Mouse (Mus musculus) yolk sac, embryonic 10.5 days (tissue): ENCODE measurements at regions not wholly inside any gene's neighbourhood (a gene's known extent, or its start where the extent isn't known, plus 50 kb on each side); places are given as distances from the start of the nearest gene placed in this dataset.
"Not testable (repeated sequence)": the region's sequence is repeated elsewhere in the genome, so short reads cannot be mapped to it uniquely, and the experiment has no call there.

Experiments
- DNase-seq: peaks from one replicate; pipeline ENCODE4 v3.0.0-alpha.2; 2017; ENCODE audit warnings: low spot score

DNA sequence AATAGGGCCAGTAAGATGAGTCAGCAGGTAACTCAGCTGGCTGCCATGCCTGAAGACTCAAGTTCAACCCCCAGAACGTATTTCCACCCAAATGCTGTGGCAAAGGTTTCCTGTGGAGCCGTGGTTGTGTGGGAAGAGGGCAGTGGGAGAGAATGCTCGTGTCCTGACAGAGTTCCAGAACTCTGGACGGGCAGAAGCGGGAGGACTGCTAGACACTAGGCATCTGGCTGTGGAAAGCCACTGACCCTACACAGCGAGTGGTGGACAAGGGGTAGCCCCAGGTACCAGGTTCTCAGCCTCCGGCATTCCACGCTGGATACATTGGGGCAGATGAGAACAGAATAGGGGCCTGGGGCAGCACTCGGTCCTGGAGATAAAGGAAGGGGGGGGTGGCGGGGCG is 69.6 kb upstream of the Acsl3 start:
- DNase-seq = no peak

DNA sequence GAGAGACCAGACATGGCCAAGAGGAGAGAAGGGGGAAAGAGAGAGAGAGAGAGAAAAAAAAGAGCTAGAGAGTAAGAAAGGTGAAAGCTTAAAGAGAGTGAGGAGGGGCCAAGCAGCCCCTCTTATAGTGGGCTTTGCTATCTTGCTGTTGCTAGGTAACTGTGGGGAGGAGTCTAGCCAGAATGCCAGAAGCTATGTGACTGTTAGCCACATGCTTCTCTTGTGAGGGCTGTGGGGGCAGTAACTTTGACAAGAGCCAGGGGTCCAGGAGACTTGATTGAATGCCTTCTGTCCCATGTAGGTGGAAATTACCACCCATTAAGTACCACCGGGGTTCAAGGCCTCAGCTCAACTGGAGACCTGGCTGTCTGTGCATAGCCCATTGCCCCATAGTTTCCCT is 69.0 kb upstream of the Acsl3 start:
- not testable (repeated sequence) for DNase-seq

DNA sequence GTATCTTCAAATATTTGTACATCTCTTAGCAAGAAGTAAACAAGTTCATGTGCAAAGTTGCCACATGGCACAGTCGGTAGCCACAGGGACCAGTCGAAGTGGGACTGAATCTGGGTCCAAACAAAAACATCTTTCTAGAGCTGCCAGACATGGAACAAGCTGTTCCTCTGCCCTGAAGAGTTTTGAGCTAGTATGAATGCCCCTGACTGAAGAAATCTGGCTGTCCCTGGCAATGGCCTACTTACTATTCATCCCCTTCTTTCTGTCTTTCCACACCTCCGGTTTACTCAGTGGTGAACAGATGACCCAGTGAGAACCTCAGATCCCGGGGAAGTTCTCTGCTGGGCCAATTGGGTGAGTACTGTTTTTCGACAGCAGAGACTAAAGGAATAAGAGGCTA is 67.1 kb upstream of the Acsl3 start:
- DNase-seq = no peak

DNA sequence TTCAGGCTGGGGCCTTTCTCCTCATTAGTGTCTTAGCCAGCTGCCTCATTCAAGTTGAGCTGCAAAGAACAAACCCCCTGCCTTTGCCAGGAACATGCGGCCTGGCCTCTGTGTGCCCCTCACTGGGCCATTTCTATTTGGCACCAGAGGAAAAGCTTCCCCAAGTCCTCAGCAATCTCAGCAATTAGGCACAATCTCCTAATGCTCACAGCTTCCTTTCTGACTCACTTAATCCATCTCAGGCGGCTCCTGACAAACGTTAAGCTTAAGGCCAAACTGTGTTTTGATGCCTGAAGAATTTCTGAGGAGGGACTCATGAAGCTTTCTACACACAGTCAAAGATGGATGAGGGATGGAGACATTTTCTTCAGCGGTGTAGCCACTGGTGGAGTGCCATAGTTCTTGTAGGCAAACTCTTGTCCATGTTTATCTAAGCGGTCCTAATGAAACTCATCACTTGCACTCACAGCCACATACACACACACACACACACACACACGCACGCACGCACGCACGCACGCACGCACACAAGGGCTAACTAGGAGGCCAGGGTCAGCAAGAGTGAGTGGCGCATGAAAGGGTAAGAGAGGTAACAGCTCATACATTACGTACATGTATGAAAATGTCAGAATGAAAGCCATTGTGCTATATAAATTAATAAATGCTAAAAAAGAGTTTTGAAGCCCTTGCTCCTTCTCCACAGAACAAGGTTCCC is 63.5 kb upstream of the Acsl3 start:
- no peak for DNase-seq

DNA sequence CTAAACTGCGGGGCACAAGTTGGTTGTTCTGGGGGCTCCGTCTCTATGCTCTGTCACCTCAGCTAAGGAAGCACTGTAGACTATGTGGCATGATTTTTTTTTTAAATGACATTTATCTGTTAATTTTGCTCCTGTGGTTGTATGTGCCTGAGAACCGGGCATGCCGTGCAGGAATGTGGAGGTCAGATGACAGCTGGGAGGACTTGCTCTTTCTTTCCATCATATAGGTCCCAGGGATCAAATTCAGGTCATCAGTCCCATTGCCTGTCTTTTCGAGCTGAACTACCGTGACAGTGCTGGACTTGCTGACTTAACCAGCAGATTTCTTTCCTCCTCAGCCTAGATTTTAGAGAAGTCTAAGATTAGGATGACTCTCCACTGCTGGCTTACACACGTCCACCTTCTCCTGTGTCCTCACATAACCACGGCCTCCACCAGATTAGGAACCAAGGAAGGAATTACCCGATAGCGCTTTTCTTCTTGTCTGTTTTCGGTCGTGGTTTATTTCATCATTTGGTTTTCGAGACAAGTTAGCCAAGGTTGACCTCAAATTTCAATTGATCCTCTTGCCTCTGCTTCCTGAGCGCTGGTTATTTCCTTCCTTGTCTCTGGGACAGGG is 62.0 kb upstream of the Acsl3 start:
- DNase-seq = no peak

DNA sequence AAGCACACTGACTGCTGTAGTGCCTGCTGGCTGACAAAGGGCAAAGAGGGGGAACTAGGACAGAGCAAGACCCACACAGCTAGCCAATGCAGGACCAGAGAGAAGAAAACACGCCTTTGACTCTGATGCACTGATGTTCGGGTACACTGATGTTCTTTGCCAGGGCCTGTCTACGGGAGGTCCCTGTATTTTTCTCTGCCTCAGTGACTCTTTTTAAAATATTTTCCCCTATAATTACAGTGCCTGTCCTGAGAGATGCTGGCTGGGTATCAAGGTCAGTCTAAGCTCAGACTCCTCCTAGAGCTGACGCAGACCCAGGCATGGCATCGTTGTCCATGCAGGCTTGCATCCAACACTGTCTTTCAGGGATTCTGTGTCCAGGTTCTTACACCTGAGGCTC is 59.1 kb upstream of the Acsl3 start:
- no peak for DNase-seq

DNA sequence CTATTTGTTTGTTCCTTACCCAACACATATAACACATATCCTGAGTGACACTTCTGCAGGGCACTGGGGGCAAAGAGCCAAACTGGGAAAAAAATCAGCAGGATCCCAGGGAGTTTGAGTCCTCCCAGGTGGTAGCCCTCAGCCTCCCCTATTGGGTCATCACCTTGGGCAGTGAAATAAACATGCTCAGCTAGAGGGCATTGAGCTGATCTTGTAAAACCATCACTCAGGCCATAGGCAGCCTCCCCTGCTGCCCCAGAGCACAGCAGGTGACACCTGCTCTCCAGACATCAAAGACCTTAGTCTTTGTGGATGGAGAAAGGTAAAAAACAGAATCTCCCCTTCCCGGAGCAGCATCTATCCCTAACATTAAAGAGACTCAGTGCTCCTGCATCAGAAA is 57.0 kb upstream of the Acsl3 start:
- no peak for DNase-seq

DNA sequence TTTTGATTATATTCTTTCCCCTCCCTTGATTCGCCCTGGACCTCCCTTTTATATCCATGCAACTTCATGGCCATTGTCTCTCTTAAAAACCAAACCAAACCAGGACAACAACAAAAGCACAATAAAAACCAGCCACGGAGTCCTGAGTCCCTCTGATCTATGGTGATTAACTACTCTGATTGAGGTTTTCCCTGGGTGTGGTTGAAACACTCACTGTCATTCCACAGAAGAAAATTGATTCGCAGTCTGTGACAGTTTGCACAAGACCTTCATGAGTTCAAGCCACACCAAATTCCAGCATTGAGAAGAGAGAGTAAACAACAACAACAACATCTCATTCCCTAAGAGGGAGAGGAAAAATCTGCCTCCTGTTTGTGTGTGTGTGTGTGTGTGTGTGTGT is 56.1 kb upstream of the Acsl3 start:
- no peak for DNase-seq

DNA sequence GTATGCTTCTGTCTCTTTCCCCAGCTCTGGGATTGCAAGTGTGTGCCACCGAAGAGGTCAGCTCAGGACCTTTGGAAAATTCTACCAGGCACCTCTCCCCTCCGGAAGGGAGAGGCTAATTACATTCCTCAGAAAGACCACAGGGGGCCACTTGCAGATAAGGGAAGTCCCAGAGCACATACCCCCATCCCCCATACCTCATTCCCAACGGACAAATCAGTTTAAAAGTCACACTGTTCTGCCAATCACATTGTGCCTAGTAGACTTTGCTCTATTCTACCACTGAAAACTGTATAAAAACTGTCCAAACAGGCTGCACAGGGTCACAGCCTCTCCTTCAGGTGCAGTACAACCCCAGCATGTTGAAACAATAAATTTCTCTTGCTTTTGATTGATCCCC is 55.6 kb upstream of the Acsl3 start:
- DNase-seq = peak; percentile 39

DNA sequence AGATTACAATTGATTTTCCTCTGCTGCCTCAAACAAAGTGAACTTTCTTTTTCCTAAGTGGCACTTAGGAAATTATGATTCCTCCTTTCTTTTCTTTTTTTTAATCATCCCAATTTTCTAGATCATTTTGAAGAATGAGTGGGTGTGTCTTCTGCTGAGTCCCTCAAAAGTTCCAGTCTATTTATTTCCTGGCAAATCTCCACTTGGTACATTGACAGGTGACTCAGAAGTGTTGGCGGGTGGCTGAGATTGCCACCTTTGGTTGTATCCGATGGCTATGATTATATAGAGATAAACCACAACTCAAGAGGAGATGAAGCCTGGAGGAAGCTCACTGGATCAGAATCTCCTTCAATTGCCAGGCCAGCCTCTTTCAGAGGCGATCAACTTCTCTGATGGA is 54.7 kb upstream of the Acsl3 start:
- DNase-seq = no peak

DNA sequence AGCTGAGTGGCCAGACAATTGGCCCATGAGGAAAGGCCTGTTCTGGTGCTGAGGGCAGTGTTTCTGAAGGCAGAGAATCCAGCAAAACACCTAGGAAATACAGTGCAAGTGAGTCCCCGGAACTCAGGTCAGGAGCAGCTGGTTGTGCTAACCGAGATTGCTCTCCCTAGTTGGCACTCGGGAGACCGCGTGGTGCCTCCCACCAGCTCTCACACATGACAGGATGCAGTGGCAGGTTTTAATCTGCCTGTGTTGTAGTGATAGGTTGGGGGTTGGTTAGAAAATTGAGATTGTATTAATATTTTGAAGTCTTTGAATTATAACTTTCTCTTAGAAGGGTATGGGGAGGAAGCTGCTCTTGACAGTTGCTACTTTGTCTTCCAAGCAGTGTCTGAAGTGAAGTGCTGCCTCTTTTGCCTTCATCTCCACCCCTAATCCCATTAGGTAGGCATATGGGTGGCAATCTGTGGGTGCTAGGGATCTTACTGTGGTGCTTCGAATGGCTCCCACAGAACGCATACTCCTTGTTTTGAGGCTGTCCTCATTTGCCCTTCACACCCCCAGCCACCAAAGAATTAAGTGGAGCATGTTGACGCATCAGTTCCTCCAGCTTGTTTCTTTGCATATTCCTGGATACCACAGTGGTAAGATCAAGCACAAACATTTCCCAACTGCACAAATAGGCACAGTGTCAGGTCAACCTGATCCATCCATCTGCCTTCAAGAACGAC is 52.6 kb upstream of the Acsl3 start:
- no peak for DNase-seq
